Mouse (Mus musculus): ENCODE data around the gene Rela.

Gene Rela

GRCm38 (mm10) chr19:5636036-5636570, 1.2 kb upstream of the Rela start:
- no peak for DNase-seq (ENCODE audit: low spot score in 2 of 2)

- DNase-seq (ENCODE audit: low spot score in 2 of 2) = no peak
Observed at GRCm38 (mm10) chr19:5636571-5637041, 677 bp upstream of the Rela start.

GRCm38 (mm10) chr19:5638416-5639005, 1.2 kb downstream of the Rela start:
- no peak for DNase-seq (ENCODE audit: low spot score in 2 of 2)

GRCm38 (mm10) chr19:5640339-5640738, 3.1 kb downstream of the Rela start:
- no peak for DNase-seq (ENCODE audit: low spot score in 2 of 2)

GRCm38 (mm10) chr19:5641021-5641420, 3.7 kb downstream of the Rela start:
- no peak for DNase-seq (ENCODE audit: low spot score in 2 of 2)

- no peak for DNase-seq (ENCODE audit: low spot score in 2 of 2)
Observed at GRCm38 (mm10) chr19:5641641-5642040, 4.4 kb downstream of the Rela start.

- no peak for DNase-seq (ENCODE audit: low spot score in 2 of 2)
Observed at GRCm38 (mm10) chr19:5645280-5645679, 8.0 kb downstream of the Rela start.

- DNase-seq (ENCODE audit: low spot score in 2 of 2) = no peak
Observed at GRCm38 (mm10) chr19:5646731-5647330, 9.5 kb downstream of the Rela start.

- DNase-seq (ENCODE audit: low spot score in 2 of 2) = no peak
Observed at GRCm38 (mm10) chr19:5647791-5648190, 10.5 kb downstream of the Rela start.

GRCm38 (mm10) chr19:5648401-5649297, 11.4 kb downstream of the Rela start:
- DNase-seq (ENCODE audit: low spot score in 2 of 2) = peak; percentile 80 to 83

GRCm38 (mm10) chr19:5649298-5649741, 12.0 kb downstream of the Rela start:
- DNase-seq (ENCODE audit: low spot score in 2 of 2) = no peak

- DNase-seq (ENCODE audit: low spot score in 2 of 2) = no peak
Observed at GRCm38 (mm10) chr19:5651502-5652274, 14.4 kb downstream of the Rela start.

GRCm38 (mm10) chr19:5652570-5652969, 15.3 kb downstream of the Rela start:
- DNase-seq (ENCODE audit: low spot score in 2 of 2) = no peak

- no peak for DNase-seq (ENCODE audit: low spot score in 2 of 2)
Observed at GRCm38 (mm10) chr19:5653969-5654719, 16.9 kb downstream of the Rela start.

GRCm38 (mm10) chr19:5654720-5655298, 17.5 kb downstream of the Rela start:
- DNase-seq (ENCODE audit: low spot score in 2 of 2) = peak in 1 of 2 experiments; percentile 56

- no peak for DNase-seq (ENCODE audit: low spot score in 2 of 2)
Observed at GRCm38 (mm10) chr19:5660942-5661751, 23.9 kb downstream of the Rela start.

GRCm38 (mm10) chr19:5662310-5662709, 25.0 kb downstream of the Rela start:
- DNase-seq (ENCODE audit: low spot score in 2 of 2) = no peak

- DNase-seq (ENCODE audit: low spot score in 2 of 2) = peak; percentile 91 to 94
Observed at GRCm38 (mm10) chr19:5662981-5663913, 26.0 kb downstream of the Rela start, which contains the start of gene Sipa1. Gene Sipa1, minus strand, starts transcription at chr19:5663707.

All from urinary bladder, postnatal 4 days (tissue).